Mouse (Mus musculus) liver, embryonic 14.5 days (tissue): ENCODE data around the gene Dnaic1. TPM values are rescaled to one million over a fixed set of nuclear protein-coding genes. Genes with fewer than 3 reads are reported as not detected.

Source experiments
- ATAC-seq: fragments of 200-750 bp; cut with Nextera tagmentation; 2 replicates; pipeline ENCODE4 v1.8.0; 2017; ENCODE audit warnings: moderate number of reproducible peaks, mild to moderate bottlenecking, moderate library complexity; ENCODE audit not compliant: insufficient read depth
- DNase-seq, 3 experiments: peaks; one replicate each; pipeline ENCODE4 v3.0.0-alpha.2; 2012 to 2013; ENCODE audit warnings: low read depth in 3 of 3, low spot score in 3 of 3
- H3K27ac ChIP-seq: fragments of 300-500 bp; sonication (generic); 2 replicates; pipeline ENCODE4 v1.5.1; 2014; ENCODE audit warnings: moderate library complexity, mild to moderate bottlenecking, control low read depth, inconsistent platforms
- H3K27me3 ChIP-seq: fragments of 300-500 bp; sonication (generic); 2 replicates; pipeline ENCODE4 v1.6.1; 2014; ENCODE audit warnings: mild to moderate bottlenecking, low read length, moderate library complexity; ENCODE audit not compliant: control insufficient read depth, insufficient read depth
- H3K36me3 ChIP-seq: fragments of 300-500 bp; sonication (generic); replicated peaks from 2 replicates; pipeline ENCODE4 v1.6.1; 2014; ENCODE audit warnings: low read depth; ENCODE audit not compliant: control insufficient read depth, insufficient read depth
- H3K4me1 ChIP-seq, 2 experiments: fragments of 200-500 bp in 1 of 2; fragments of 300-500 bp in 1 of 2; sonication (generic) in 1 of 2; replicated peaks; 2 replicates each; pipeline ENCODE4 v1.6.1; 2012 to 2014; ENCODE audit warnings: antibody characterized with exemption in 1 of 2, inconsistent platforms in 1 of 2, low read length in 1 of 2; ENCODE audit not compliant: control insufficient read depth in 2 of 2, insufficient read depth in 2 of 2
- H3K4me2 ChIP-seq: fragments of 300-500 bp; sonication (generic); 2 replicates; pipeline ENCODE4 v1.6.1; 2014; ENCODE audit warnings: low read depth, mild to moderate bottlenecking, control low read depth, moderate library complexity
- H3K4me3 ChIP-seq, 2 experiments: fragments of 200-500 bp in 1 of 2; fragments of 300-500 bp in 1 of 2; sonication (generic) in 1 of 2; 2 replicates each; pipeline ENCODE4 v1.5.1; 2012 to 2014; ENCODE audit warnings: low read depth in 2 of 2, low read length in 2 of 2, mild to moderate bottlenecking in 2 of 2, control low read depth in 1 of 2, inconsistent platforms in 1 of 2, moderate library complexity in 1 of 2; ENCODE audit not compliant: insufficient read depth in 1 of 2
- H3K9ac ChIP-seq: fragments of 300-500 bp; sonication (generic); replicated peaks from 2 replicates; pipeline ENCODE4 v1.6.1; 2014; ENCODE audit warnings: mild to moderate bottlenecking, control low read depth, moderate library complexity
- H3K9me3 ChIP-seq: fragments of 300-500 bp; sonication (generic); 2 replicates; pipeline ENCODE4 v1.6.1; 2016; ENCODE audit warnings: low read length, mixed read lengths; ENCODE audit not compliant: control insufficient read depth
- CTCF ChIP-seq: IDR thresholded peaks from 2 replicates; pipeline ENCODE4 v1.5.1; 2016; ENCODE audit warnings: antibody characterized with exemption, low read depth, control low read depth
- EP300 ChIP-seq: IDR thresholded peaks from 2 replicates; pipeline ENCODE4 v1.6.1; 2016; ENCODE audit warnings: antibody characterized with exemption, low read depth
- WGBS: fragments of 180-500 bp; shearing (Covaris S2); extraction: QIAGEN DNeasy Blood & Tissue Kit; methylation state at CpG from one replicate; pipeline ENCODE4 v1.1.7; 2014; ENCODE audit not compliant: insufficient replicate concordance; 5-methylcytosine and 5-hydroxymethylcytosine counted together
- polyA plus RNA-seq, 2 experiments: library from polyadenylated mRNA; depleted of rRNA in 1 of 2; stranded (reverse) in 1 of 2; unstranded in 1 of 2; fragments of >200 nt; fragmentation: Nextera tagmentation in 1 of 2; extraction: Ambion mirVana in 1 of 2; gene quantifications; 2 replicates each; pipeline versions ENCODE4 v1.2.1 to v1.2.3; 2012 to 2014

The Dnaic1 gene
- polyA plus RNA-seq, 2 experiments = 1.9 to 2.6 TPM

GRCm38 (mm10) chr4:41618916-41619746 is 49.6 kb downstream of the Dnaic1 start:
- DNase-seq (no peak), ATAC-seq (no peak)
- H3K4me3 ChIP-seq = no peak overlapping the region
- TF ChIP-seq CTCF (no peak), EP300 (no peak)
- 40% methylated on average over 12 of the region's 12 CpGs for WGBS
- no peaks in the 10 kb centered on the region for H3K27me3 ChIP-seq
- no peak overlapping the region for H3K27ac ChIP-seq
- H3K4me2 ChIP-seq = no peak overlapping the region
- no peaks in the 10 kb centered on the region for H3K4me1 ChIP-seq
- H3K9ac ChIP-seq = no peak overlapping the region
- no peaks in the 10 kb centered on the region for H3K36me3 ChIP-seq
- no peaks in the 10 kb centered on the region for H3K9me3 ChIP-seq

- Histone ChIP-seq H3K27me3 (no peaks in the 10 kb centered on the region), H3K4me3 (no peak overlapping the region), H3K4me1 (no peaks in the 10 kb centered on the region), H3K4me2 (no peak overlapping the region), H3K36me3 (no peaks in the 10 kb centered on the region), H3K9me3 (no peaks in the 10 kb centered on the region), H3K9ac (no peak overlapping the region), H3K27ac (no peak overlapping the region)
- 70% methylated on average over 14 of the region's 14 CpGs for WGBS
- ATAC-seq = no peak
- DNase-seq = no peak
- TF ChIP-seq CTCF = no peak
- no peak for TF ChIP-seq EP300
These were observed 52.5 kb downstream of the Dnaic1 start for GRCm38 (mm10) chr4:41622071-41622470.

- Histone ChIP-seq H3K9me3 (no peaks in the 10 kb centered on the region), H3K36me3 (no peaks in the 10 kb centered on the region), H3K4me3 (no peak overlapping the region), H3K4me2 (no peak overlapping the region), H3K27me3 (no peaks in the 10 kb centered on the region; the same call in 1 of the 2 replicates), H3K27ac (no peak overlapping the region), H3K9ac (no peak overlapping the region), H3K4me1 (peaks cover 0 to 7% of the 10 kb centered on the region in 2 experiments; a peak in 1 of 4 replicates)
- ATAC-seq = 0 out of 2 replicates have a peak, but pooled peaks have one; percentile 13
- TF ChIP-seq EP300 = no peak
- TF ChIP-seq CTCF = no peak
- peak in 1 of 3 experiments; percentile 17 for DNase-seq
- WGBS = 11% methylated on average over 8 of the region's 8 CpGs
These were observed 58.8 kb downstream of the Dnaic1 start for GRCm38 (mm10) chr4:41628202-41628927.

GRCm38 (mm10) chr4:41630196-41630595 is 60.6 kb downstream of the Dnaic1 start:
- H3K4me3 ChIP-seq = no peak overlapping the region
- H3K36me3 ChIP-seq = no peaks in the 10 kb centered on the region
- peaks cover 0 to 7% of the 10 kb centered on the region in 2 experiments; a peak in 1 of 4 replicates for H3K4me1 ChIP-seq
- DNase-seq (peak in 2 of 3 experiments; percentile 17 to 24), ATAC-seq (peak; percentile 70)
- TF ChIP-seq EP300 (no peak), CTCF (no peak)
- 44% methylated on average over 6 of the region's 6 CpGs for WGBS
- H3K27ac ChIP-seq = no peak overlapping the region
- H3K4me2 ChIP-seq = 0 out of 2 replicates have a peak overlapping the region, but pooled peaks have one; percentile 2
- no peak overlapping the region for H3K9ac ChIP-seq
- no peaks in the 10 kb centered on the region; the same call in 1 of the 2 replicates for H3K27me3 ChIP-seq
- H3K9me3 ChIP-seq = no peaks in the 10 kb centered on the region

GRCm38 (mm10) chr4:41631390-41631789 is 61.8 kb downstream of the Dnaic1 start:
- ATAC-seq = no peak
- DNase-seq = no peak
- TF ChIP-seq EP300 = no peak
- TF ChIP-seq CTCF = no peak

More at GRCm38 (mm10) chr4:41631390-41631789, 61.8 kb downstream of the Dnaic1 start:
- H3K9ac ChIP-seq = no peak overlapping the region
- no peak overlapping the region for H3K4me2 ChIP-seq
- no peak overlapping the region for H3K27ac ChIP-seq
- peaks cover 0 to 7% of the 10 kb centered on the region in 2 experiments; a peak in 1 of 4 replicates for H3K4me1 ChIP-seq
- H3K4me3 ChIP-seq = no peak overlapping the region
- H3K9me3 ChIP-seq = no peaks in the 10 kb centered on the region
- 6% methylated on average over 11 of the region's 11 CpGs for WGBS
- H3K27me3 ChIP-seq = no peaks in the 10 kb centered on the region; the same call in 1 of the 2 replicates
- H3K36me3 ChIP-seq = no peaks in the 10 kb centered on the region
